Mouse (Mus musculus) heart, embryonic 10.5 days (tissue): ENCODE measurements at regions not wholly inside any gene's neighbourhood (a gene's known extent, or its start where the extent isn't known, plus 50 kb on each side); places are given as distances from the start of the nearest gene placed in this dataset.

Experiments
- DNase-seq: peaks from one replicate; pipeline ENCODE4 v3.0.0-alpha.2; 2017; ENCODE audit warnings: low spot score
- H3K27ac ChIP-seq: fragments of 300-500 bp; sonication (generic); 2 replicates; pipeline ENCODE4 v1.5.1; 2016; ENCODE audit warnings: mild to moderate bottlenecking
- H3K27me3 ChIP-seq: fragments of 300-500 bp; sonication (generic); 2 replicates; pipeline ENCODE4 v1.6.1; 2016; ENCODE audit warnings: mild to moderate bottlenecking; ENCODE audit not compliant: poor library complexity, insufficient read depth, severe bottlenecking
- H3K36me3 ChIP-seq: fragments of 300-500 bp; sonication (generic); 2 replicates; pipeline ENCODE4 v1.6.1; 2016; ENCODE audit warnings: mild to moderate bottlenecking, moderate library complexity
- H3K4me1 ChIP-seq: fragments of 300-500 bp; sonication (generic); 2 replicates; pipeline ENCODE4 v1.6.1; 2016; ENCODE audit warnings: mild to moderate bottlenecking
- H3K4me3 ChIP-seq: fragments of 300-500 bp; sonication (generic); 2 replicates; pipeline ENCODE4 v1.5.1; 2016; ENCODE audit warnings: mild to moderate bottlenecking, moderate library complexity
- H3K9me3 ChIP-seq: fragments of 300-500 bp; sonication (generic); 2 replicates; pipeline ENCODE4 v1.6.1; 2016; ENCODE audit warnings: mild to moderate bottlenecking, moderate library complexity
- WGBS: fragments of 180-500 bp; shearing (Covaris S2); methylation state at CpG from one replicate; pipeline ENCODE4 v1.1.7; 2016; 5-methylcytosine and 5-hydroxymethylcytosine counted together

DNA sequence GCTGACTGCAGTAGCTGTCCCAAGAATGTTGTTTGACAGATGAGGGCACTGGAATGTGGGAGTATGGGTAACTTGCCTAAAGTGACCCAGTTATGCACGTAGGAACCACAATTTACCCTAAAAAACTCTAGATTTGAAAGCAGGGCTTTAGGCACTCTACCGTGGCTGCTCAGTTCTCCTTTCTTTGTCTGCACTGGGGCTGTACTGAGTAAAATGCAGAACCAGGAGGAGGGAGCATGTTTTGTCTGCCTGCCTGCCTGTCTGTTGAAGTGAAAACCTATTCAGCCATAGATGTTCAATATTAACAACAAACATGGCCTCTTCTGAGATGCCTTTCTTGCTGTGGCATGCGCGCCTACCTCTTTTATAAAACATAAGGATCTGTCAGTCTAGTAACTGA, 77.5 kb downstream of the Csl start:
- Histone ChIP-seq H3K9me3 (no peaks in the 10 kb centered on the region), H3K27ac (no peak overlapping the region), H3K27me3 (no peaks in the 10 kb centered on the region), H3K36me3 (no peaks in the 10 kb centered on the region), H3K4me3 (no peak overlapping the region), H3K4me1 (no peaks in the 10 kb centered on the region)
- 75% methylated on average over 4 of the region's 4 CpGs for WGBS
- DNase-seq = no peak

DNA sequence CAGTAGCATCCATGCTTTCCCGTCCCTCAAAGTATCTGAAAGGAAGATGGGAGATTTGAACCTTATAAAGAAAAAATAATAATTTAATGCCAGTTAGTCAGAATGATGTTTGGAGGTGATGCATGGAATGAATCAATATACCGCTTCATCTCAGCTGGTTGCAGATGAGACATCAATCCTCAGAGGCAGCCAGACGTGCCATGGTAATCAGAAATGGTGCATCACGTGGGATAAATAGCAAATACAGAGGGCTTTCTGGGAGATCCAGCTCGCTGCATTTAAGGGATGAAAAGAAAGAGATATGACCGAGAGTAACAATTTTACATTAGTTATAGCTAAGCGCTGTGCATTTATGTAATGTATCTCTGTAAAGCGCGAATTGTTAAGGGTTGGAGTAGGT, 77.1 kb downstream of the Csl start:
- no peak overlapping the region for H3K27ac ChIP-seq
- WGBS = 91% methylated on average over 9 of the region's 9 CpGs
- no peaks in the 10 kb centered on the region for H3K9me3 ChIP-seq
- H3K36me3 ChIP-seq = no peaks in the 10 kb centered on the region
- H3K27me3 ChIP-seq = no peaks in the 10 kb centered on the region
- no peak for DNase-seq
- H3K4me1 ChIP-seq = no peaks in the 10 kb centered on the region
- H3K4me3 ChIP-seq = no peak overlapping the region

DNA sequence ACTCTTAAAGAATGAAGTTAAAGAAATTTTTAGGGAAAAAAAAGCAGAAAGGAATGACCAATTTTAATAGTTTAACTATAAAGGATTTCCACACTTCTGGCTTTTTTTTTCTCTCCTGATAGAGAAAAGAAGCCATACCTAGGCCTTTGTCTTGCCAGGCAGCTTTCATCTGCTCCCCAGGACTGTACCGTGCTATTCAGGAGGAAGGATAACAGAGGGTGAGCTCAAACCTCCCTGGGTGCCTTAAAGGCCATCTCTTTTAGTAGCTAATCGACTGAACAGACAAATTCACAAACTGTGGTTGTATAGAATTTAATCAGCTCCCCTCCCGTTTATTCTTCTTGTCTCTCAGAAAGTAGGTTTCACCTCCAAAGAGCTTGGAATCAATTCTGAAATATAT, 76.1 kb downstream of the Csl start:
- H3K36me3 ChIP-seq = no peaks in the 10 kb centered on the region
- H3K4me3 ChIP-seq = no peak overlapping the region
- no peaks in the 10 kb centered on the region for H3K4me1 ChIP-seq
- no peaks in the 10 kb centered on the region for H3K27me3 ChIP-seq
- DNase-seq = no peak
- H3K27ac ChIP-seq = no peak overlapping the region
- H3K9me3 ChIP-seq = no peaks in the 10 kb centered on the region
- WGBS = 48% methylated on average over 3 of the region's 3 CpGs

DNA sequence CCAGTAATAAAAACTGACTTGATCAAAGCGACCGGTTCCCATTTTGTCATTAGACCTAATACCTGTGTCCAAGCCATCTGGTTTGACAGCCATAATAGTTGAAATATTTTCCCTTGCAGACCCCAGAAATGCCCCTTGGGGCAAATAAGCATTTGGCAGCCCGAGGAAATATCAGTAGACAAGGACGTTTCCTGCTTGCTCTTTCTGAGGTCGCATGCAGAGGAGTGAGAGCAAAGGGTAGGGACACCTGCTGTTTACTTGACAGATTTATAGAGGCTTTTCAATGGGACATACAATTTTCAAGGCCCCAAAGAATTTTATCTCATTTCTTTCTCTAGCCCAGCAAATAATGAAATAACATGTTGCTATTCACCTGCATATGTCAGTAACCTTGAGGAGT, 73.5 kb downstream of the Csl start:
- Histone ChIP-seq H3K4me3 (no peak overlapping the region), H3K36me3 (no peaks in the 10 kb centered on the region), H3K4me1 (no peaks in the 10 kb centered on the region), H3K27me3 (no peaks in the 10 kb centered on the region), H3K9me3 (no peaks in the 10 kb centered on the region), H3K27ac (no peak overlapping the region)
- no peak for DNase-seq
- 66% methylated on average over 5 of the region's 5 CpGs for WGBS

DNA sequence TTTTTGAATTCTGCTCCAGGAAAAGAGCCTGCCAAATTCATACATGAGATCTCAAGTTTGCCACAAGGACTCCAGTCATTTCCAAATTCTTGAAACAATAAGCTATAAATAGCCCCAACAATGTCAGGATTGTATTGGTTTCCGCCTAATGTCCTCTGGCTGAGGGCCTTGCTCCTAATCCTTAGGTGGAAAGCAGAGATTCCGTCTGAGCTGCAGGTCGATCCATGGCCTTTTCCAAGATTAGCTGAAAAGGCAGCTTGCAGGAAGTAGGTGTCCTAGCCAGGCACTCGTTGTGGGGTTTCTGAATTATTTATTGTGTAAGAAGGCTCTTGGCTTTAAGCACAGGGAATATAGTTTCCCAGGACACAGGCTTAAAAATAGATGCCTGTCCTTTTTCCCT, 72.4 kb downstream of the Csl start:
- Histone ChIP-seq H3K27ac (no peak overlapping the region), H3K4me1 (no peaks in the 10 kb centered on the region), H3K4me3 (no peak overlapping the region), H3K9me3 (no peaks in the 10 kb centered on the region), H3K36me3 (no peaks in the 10 kb centered on the region), H3K27me3 (no peaks in the 10 kb centered on the region)
- DNase-seq = no peak
- WGBS = 50% methylated on average over 4 of the region's 4 CpGs

DNA sequence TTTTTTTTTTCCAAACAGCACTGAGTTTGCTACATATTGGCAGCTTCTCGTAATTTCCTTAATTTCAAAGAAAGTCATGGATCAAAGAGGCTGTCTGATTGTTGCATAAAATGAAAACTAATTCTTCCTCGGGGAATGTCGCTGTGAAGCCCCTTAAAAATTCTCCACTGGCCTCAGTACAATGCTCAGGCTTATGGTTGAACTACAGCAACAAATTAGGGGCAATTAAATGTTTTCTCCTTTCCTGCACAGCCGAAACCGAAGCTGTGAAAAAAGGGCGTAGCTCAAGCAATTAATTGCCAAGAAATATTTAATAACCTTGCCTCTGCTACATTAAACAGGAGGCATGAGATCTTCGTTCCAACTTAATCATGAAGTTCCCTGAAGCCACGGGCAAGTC, 61.8 kb downstream of the Csl start:
- WGBS = 86% methylated on average over 8 of the region's 8 CpGs
- no peak for DNase-seq

DNA sequence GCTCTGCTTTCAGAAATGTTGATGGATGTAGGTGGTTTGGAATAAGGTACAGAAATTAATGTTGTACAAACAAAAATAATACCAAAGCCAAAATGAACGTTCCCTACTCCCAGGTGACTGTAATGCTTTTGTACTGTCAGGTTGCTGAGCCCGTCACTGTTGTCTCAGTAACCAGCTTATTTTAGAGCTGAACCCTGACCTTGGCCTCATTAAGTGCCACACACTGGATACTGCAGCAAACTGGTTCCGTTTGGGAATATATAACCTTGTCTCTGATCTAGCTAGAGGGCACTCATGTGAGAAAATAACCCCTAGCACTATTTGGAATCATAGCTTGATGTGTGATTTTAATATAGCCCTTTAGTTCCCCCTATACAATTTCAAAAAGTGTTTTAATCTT, 60.0 kb downstream of the Csl start:
- WGBS = 48% methylated on average over 3 of the region's 3 CpGs
- Histone ChIP-seq H3K27ac (no peak overlapping the region), H3K36me3 (no peaks in the 10 kb centered on the region), H3K4me1 (no peaks in the 10 kb centered on the region), H3K27me3 (no peaks in the 10 kb centered on the region), H3K4me3 (no peak overlapping the region), H3K9me3 (no peaks in the 10 kb centered on the region)
- DNase-seq = no peak

More for the DNA sequence above, 61.8 kb downstream of the Csl start:
- Histone ChIP-seq H3K4me1 (no peaks in the 10 kb centered on the region), H3K27ac (no peak overlapping the region), H3K4me3 (no peak overlapping the region), H3K9me3 (no peaks in the 10 kb centered on the region), H3K27me3 (no peaks in the 10 kb centered on the region), H3K36me3 (no peaks in the 10 kb centered on the region)

DNA sequence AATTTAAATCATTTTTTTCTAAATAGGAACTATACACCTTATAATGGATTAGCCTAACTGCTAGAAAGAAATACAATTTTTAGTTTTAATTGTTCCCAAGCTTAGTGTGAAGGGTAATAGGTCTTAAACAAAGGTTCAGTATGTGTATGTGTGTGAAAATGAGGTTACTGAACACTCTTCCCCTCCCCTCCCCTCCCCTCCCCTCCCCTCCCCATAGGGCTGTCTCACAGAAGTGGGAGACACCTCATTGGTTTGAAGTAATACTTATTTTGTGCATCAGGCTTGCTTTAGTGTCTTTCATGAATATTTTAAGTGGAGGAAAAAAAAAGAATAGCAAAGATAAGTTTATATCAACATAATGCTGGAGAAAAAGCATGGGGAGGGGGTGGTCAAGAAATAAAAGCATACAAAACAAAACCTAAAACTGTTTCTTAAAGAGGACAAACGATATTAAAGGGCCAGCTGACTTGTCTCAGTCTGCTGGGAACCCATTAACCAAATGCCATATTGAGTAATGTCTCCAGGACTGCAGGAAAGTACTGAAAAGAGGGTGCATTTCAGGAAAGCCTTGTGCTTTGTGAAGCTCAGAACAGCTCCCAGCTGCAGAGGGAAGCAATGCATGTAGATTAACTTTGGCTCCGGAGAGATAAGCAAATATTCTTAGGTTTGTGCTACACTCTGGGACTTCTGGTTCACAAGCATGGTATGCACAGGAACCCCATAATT, 59.2 kb downstream of the Csl start:
- no peak for DNase-seq
- H3K36me3 ChIP-seq = no peaks in the 10 kb centered on the region
- H3K4me1 ChIP-seq = no peaks in the 10 kb centered on the region
- no peak overlapping the region for H3K4me3 ChIP-seq
- H3K27ac ChIP-seq = no peak overlapping the region
- no peaks in the 10 kb centered on the region for H3K27me3 ChIP-seq
- 52% methylated on average over 2 of the region's 2 CpGs for WGBS
- no peaks in the 10 kb centered on the region for H3K9me3 ChIP-seq
